Mouse (Mus musculus): ENCODE data around the gene Sel1l.

GRCm38 (mm10) chr12:91796774-91797173 lies 52.2 kb downstream of the Sel1l start:
- TF ChIP-seq CTCF (IDR thresholded peaks at IDR 0.05; ENCODE audit: low read depth, low read length) (no peak), POLR2A (IDR thresholded peaks at IDR 0.05; ENCODE audit: borderline replicate concordance, low read depth, low read length) (no peak)

Data from bone marrow macrophage, adult 2 months (primary cell).